Mouse (Mus musculus) neural tube, embryonic 15.5 days (tissue): ENCODE measurements around the gene Pusl1. TPM values are rescaled to one million over a fixed set of nuclear protein-coding genes. Genes with fewer than 3 reads are reported as not detected.

Experiments used
- ATAC-seq: fragments of 200-750 bp; cut with Nextera tagmentation; 2 replicates; pipeline ENCODE4 v1.8.0; 2017; ENCODE audit warnings: mild to moderate bottlenecking, moderate TSS enrichment, moderate library complexity; ENCODE audit not compliant: low FRiP score
- H3K27ac ChIP-seq: fragments of 300-500 bp; sonication (generic); replicated peaks from 2 replicates; pipeline ENCODE4 v1.5.1; 2015; ENCODE audit warnings: mild to moderate bottlenecking, inconsistent platforms
- H3K27me3 ChIP-seq: fragments of 300-500 bp; sonication (generic); replicated peaks from 2 replicates; pipeline ENCODE4 v1.6.1; 2015; ENCODE audit warnings: inconsistent platforms
- H3K36me3 ChIP-seq: fragments of 300-500 bp; sonication (generic); 2 replicates; pipeline ENCODE4 v1.6.1; 2015; ENCODE audit warnings: inconsistent platforms
- H3K4me1 ChIP-seq: fragments of 300-500 bp; sonication (generic); 2 replicates; pipeline ENCODE4 v1.6.1; 2015; ENCODE audit warnings: inconsistent platforms
- H3K4me2 ChIP-seq: fragments of 300-500 bp; sonication (generic); 2 replicates; pipeline ENCODE4 v1.6.1; 2015; ENCODE audit warnings: inconsistent platforms, mild to moderate bottlenecking, moderate library complexity
- H3K4me3 ChIP-seq: fragments of 300-500 bp; sonication (generic); replicated peaks from 2 replicates; pipeline ENCODE4 v1.5.1; 2015; ENCODE audit warnings: mild to moderate bottlenecking, inconsistent platforms
- H3K9ac ChIP-seq: fragments of 300-500 bp; sonication (generic); replicated peaks from 2 replicates; pipeline ENCODE4 v1.6.1; 2015; ENCODE audit warnings: mild to moderate bottlenecking, inconsistent platforms
- H3K9me3 ChIP-seq: fragments of 300-500 bp; sonication (generic); replicated peaks from 2 replicates; pipeline ENCODE4 v1.6.1; 2016; ENCODE audit warnings: inconsistent platforms
- WGBS: fragments of 180-500 bp; shearing (Covaris S2); methylation state at CpG from one replicate; pipeline ENCODE4 v1.1.7; 2015; ENCODE audit warnings: mixed read lengths; 5-methylcytosine and 5-hydroxymethylcytosine counted together
- polyA plus RNA-seq: library from polyadenylated mRNA; unstranded; fragments of >200 nt; fragmentation: Nextera tagmentation; extraction: Ambion mirVana; gene quantifications from 2 replicates; pipeline ENCODE4 v1.2.1, GENCODE M21; 2015

Pusl1 gene
- polyA plus RNA-seq, 1 experiment from 2014 or later, result 62.7 TPM

- ATAC-seq, result no peak
- Histone ChIP-seq H3K9ac (no peak overlapping the region), H3K36me3 (peaks cover 33% of the 10 kb centered on the region), H3K4me3 (no peak overlapping the region), H3K9me3 (no peaks in the 10 kb centered on the region), H3K27ac (no peak overlapping the region), H3K4me1 (peaks cover 50% of the 10 kb centered on the region), H3K27me3 (no peaks in the 10 kb centered on the region), H3K4me2 (no peak overlapping the region)
- 95% methylated on average over 3 of the region's 3 CpGs for WGBS
Measured at GRCm38 (mm10) chr4:155851368-155851767, 40.2 kb downstream of the Pusl1 start.

- no peak overlapping the region for H3K4me3 ChIP-seq
- H3K4me1 ChIP-seq, result peaks cover 54% of the 10 kb centered on the region
- H3K4me2 ChIP-seq, result peak overlapping the region; percentile 82; the same call in 1 of the 2 replicates
- no peak overlapping the region for H3K9ac ChIP-seq
- ATAC-seq, result no peak
- H3K36me3 ChIP-seq, result peaks cover 18% of the 10 kb centered on the region
- H3K27ac ChIP-seq, result no peak overlapping the region
- no peaks in the 10 kb centered on the region for H3K9me3 ChIP-seq
- no peaks in the 10 kb centered on the region for H3K27me3 ChIP-seq
- 91% methylated on average over 3 of the region's 3 CpGs for WGBS
Measured at GRCm38 (mm10) chr4:155849792-155850451, 41.7 kb downstream of the Pusl1 start.

DNA sequence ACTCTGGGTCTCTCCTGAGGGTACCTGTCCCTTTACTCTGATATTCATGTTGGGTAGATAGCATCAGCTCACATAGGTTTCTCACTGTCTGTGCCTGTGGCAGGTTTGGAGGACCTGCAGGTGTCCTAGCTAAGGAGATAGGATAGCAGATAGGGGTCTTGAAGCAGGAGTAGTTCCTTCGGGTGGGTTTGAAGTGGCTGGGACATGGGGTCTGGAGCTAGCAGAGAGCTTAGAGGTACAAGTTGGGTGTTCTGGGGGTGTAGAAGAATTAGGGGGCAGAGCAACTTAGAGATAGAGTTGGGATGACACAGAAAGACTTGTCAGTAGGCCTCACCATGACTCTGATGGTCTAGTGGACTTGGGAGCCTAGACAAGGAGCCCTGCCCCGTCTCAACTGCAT is 42.2 kb downstream of the Pusl1 start:
- H3K4me2 ChIP-seq, result peak overlapping the region; percentile 82; the same call in 1 of the 2 replicates
- ATAC-seq, result no peak
- H3K4me1 ChIP-seq, result peaks cover 54% of the 10 kb centered on the region
- H3K9me3 ChIP-seq, result no peaks in the 10 kb centered on the region
- no peak overlapping the region for H3K27ac ChIP-seq
- WGBS, result 98% methylated on average over 2 of the region's 2 CpGs
- H3K27me3 ChIP-seq, result no peaks in the 10 kb centered on the region
- peaks cover 13% of the 10 kb centered on the region for H3K36me3 ChIP-seq
- no peak overlapping the region; the same call in 1 of the 2 replicates for H3K4me3 ChIP-seq
- no peak overlapping the region for H3K9ac ChIP-seq

- H3K4me1 ChIP-seq, result peaks cover 54% of the 10 kb centered on the region
- H3K4me2 ChIP-seq, result peak overlapping the region; percentile 82
- H3K9ac ChIP-seq, result peak overlapping the region; percentile 98
- H3K9me3 ChIP-seq, result no peaks in the 10 kb centered on the region
- ATAC-seq, result no peak
- no peak overlapping the region for H3K27ac ChIP-seq
- peaks cover 5% of the 10 kb centered on the region for H3K36me3 ChIP-seq
- WGBS, result 66% methylated on average over 7 of the region's 7 CpGs
- H3K27me3 ChIP-seq, result no peaks in the 10 kb centered on the region
- peak overlapping the region; percentile 90 for H3K4me3 ChIP-seq
Measured at GRCm38 (mm10) chr4:155848434-155849095, 43.0 kb downstream of the Pusl1 start.

DNA sequence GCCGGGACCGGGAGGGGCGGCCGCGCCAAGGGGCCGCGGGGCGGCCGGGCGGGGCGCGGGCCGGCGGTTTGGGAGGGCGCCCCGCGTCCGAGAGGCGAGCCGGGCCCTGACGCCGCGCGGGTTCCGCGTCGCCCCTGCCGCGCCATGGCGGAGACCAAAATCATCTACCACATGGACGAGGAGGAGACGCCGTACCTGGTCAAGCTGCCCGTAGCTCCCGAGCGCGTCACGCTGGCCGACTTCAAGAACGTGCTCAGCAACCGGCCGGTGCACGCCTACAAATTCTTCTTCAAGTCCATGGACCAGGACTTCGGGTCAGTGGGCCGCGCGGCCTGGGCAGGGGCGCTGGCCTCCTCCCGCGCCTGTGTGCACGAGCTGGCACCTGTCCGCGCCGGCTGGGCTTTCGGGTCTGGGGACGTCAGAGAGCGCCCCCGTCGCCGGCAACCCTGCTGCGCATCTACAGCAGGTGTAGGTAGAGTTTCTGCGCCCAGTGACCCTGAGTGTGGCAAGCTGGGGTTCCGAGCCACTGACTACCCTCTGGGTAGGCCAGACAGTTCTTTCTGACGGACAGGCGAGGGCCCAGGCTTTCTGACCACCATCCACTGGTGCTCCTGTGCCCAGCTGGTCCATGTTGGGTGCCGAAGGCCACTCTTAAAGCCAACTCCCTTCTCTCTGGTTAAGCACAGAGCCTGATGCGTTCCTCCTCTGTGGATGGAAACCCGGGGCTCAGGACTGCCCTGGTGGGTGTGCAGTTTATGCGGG is 43.8 kb downstream of the Pusl1 start:
- peak; percentile 42 for ATAC-seq
- 1% methylated on average over 64 of the region's 69 CpGs for WGBS
- Histone ChIP-seq H3K27ac (peak overlapping the region; percentile 88), H3K9me3 (no peaks in the 10 kb centered on the region), H3K36me3 (no peaks in the 10 kb centered on the region), H3K4me2 (peak overlapping the region; percentile 82), H3K9ac (peak overlapping the region; percentile 98), H3K4me1 (peaks cover 54% of the 10 kb centered on the region), H3K27me3 (no peaks in the 10 kb centered on the region), H3K4me3 (peak overlapping the region; percentile 90)

GRCm38 (mm10) chr4:155846871-155847578 is 44.6 kb downstream of the Pusl1 start, which contains the start of gene Dvl1:
Dvl1 (plus strand) TSS chr4:155847402.
- Histone ChIP-seq H3K9me3 (no peaks in the 10 kb centered on the region), H3K9ac (peak within 1 kb of the TSS; percentile 98), H3K36me3 (no peaks in the 10 kb centered on the region), H3K4me2 (peak within 1 kb of the TSS; percentile 82), H3K4me1 (peaks cover 52% of the 10 kb centered on the region), H3K27ac (peak within 1 kb of the TSS; percentile 88), H3K4me3 (peak within 1 kb of the TSS; percentile 90), H3K27me3 (no peaks in the 10 kb centered on the region)
- peak; percentile 89 for ATAC-seq
- 3% methylated on average over 63 of the region's 65 CpGs for WGBS

- no peak for ATAC-seq
- Histone ChIP-seq H3K9ac (no peak overlapping the region), H3K27me3 (peaks cover 13% of the 10 kb centered on the region), H3K36me3 (no peaks in the 10 kb centered on the region), H3K9me3 (no peaks in the 10 kb centered on the region), H3K4me3 (no peak overlapping the region), H3K4me1 (peaks cover 33% of the 10 kb centered on the region), H3K27ac (no peak overlapping the region), H3K4me2 (no peak overlapping the region)
- WGBS, result 90% methylated on average over 5 of the region's 5 CpGs
Measured at GRCm38 (mm10) chr4:155843231-155843630, 48.4 kb downstream of the Pusl1 start.

DNA sequence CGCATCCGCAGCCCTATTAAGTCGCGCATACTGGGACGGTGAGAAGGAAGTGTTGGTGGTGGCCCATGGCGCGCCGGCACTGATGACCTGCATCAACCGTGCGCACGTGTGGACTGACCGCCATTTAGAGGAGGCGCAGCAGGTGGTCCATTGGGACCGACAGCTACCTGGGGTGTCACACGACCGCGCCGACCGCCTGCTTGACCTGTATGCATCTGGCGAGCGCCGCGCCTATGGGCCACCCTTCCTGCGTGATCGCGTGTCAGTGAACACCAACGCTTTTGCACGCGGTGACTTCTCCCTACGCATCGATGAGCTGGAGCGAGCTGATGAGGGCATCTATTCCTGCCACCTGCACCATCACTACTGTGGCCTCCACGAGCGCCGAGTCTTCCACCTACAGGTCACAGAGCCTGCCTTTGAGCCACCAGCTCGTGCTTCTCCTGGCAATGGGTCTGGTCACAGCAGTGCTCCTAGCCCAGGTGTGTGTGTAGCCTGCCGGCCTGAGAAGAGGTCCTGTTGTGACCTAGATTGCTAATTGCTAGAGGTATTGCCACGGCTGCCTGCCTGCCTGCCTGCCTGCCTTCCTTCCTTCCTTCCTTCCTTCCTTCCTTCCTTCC is 49.8 kb downstream of the Pusl1 start:
- H3K36me3 ChIP-seq, result no peaks in the 10 kb centered on the region
- peaks cover 26% of the 10 kb centered on the region for H3K4me1 ChIP-seq
- peak overlapping the region; percentile 63 for H3K4me2 ChIP-seq
- no peak overlapping the region for H3K27ac ChIP-seq
- no peaks in the 10 kb centered on the region for H3K9me3 ChIP-seq
- no peak for ATAC-seq
- no peak overlapping the region for H3K9ac ChIP-seq
- peaks cover 13% of the 10 kb centered on the region for H3K27me3 ChIP-seq
- WGBS, result 36% methylated on average over 38 of the region's 38 CpGs
- peak overlapping the region; percentile 36 for H3K4me3 ChIP-seq

DNA sequence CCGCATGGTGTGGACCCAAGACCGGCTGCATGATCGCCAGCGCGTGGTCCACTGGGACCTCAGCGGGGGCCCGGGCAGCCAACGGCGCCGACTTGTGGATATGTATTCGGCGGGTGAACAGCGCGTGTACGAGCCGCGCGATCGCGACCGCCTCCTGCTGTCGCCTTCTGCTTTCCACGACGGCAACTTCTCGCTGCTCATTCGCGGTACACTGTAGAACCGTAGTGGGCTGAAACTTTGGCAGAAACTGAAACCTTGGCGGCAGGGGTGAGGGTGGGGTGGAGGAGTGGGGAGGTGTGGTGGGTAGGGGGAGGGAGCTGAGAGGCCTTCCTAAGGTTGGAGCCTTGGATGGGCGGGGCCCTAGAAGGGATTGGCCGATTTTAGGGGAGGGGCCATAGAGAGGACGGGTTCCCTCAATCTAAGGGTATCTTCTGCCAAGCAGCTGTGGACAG is 50.6 kb downstream of the Pusl1 start:
- no peak overlapping the region for H3K27ac ChIP-seq

DNA sequence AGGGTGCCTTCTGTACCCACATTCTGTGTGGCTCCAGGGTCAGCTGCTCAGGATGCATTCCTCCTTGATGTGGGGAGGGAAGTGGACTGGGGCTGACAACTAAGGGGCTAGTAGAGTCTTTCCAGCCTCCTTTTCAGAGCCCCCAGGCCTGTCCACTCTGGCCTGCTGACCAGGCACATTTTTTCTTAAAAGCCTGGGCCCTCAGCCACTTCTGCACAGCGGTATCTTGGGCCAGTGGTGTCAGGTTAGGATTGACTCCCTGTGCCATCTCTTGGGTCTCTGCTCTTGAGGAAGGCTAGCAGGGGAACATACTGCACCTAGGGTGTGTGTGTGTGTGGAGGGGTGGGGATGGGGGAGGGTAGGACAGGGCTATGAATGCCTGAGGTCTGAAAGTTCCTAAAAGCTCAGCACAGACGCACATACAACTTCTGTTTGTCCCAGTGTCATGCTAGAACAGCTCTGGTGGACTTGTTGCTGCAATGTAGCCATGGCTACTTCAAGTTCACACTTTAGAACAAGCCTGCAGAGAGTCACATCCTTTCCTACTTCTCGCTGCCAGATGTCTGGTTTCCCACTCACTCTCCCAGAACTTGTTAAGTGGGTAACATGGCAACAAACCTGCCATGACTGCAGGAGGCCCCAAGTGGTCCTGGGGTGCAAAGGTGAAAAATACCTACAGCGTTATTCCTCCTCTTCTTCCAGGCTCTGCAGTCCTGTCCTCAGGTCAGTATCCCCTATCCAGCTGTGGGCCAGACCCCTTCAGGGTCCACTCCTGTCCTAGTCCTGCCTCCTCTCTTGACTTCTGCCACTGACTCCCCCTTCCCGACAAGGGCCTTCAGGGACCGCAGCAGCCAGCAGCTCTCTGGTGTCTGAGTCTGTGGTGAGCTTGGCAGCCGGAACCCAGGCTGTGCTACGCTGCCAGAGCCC is 51.2 kb downstream of the Pusl1 start:
- ATAC-seq, result 0 out of 2 replicates have a peak, but pooled peaks have one; percentile 1
- Histone ChIP-seq H3K27me3 (peaks cover 13% of the 10 kb centered on the region), H3K9me3 (no peaks in the 10 kb centered on the region), H3K36me3 (no peaks in the 10 kb centered on the region), H3K27ac (peak overlapping the region; percentile 58), H3K4me1 (peaks cover 18% of the 10 kb centered on the region), H3K4me3 (peak overlapping the region; percentile 36), H3K4me2 (peak overlapping the region; percentile 63), H3K9ac (peak overlapping the region; percentile 33)
- 10% methylated on average over 8 of the region's 8 CpGs for WGBS

More for the DNA sequence above, 50.6 kb downstream of the Pusl1 start:
- H3K9me3 ChIP-seq, result no peaks in the 10 kb centered on the region
- H3K4me2 ChIP-seq, result peak overlapping the region; percentile 63
- ATAC-seq, result peak; percentile 32; the same call in 1 of the 2 replicates
- no peaks in the 10 kb centered on the region for H3K36me3 ChIP-seq
- peak overlapping the region; percentile 36 for H3K4me3 ChIP-seq
- peak overlapping the region; percentile 33 for H3K9ac ChIP-seq
- H3K4me1 ChIP-seq, result peaks cover 22% of the 10 kb centered on the region
- H3K27me3 ChIP-seq, result peaks cover 13% of the 10 kb centered on the region
- under 1% methylated on average over 32 of the region's 32 CpGs for WGBS
